Mouse (Mus musculus) urinary bladder, postnatal 14 days (tissue): ENCODE measurements around the gene Ttll11.

Experiments
- DNase-seq: peaks from one replicate; pipeline ENCODE4 v3.0.0; 2021; ENCODE audit warnings: low spot score

Ttll11 gene

GRCm38 (mm10) chr2:35965883-35966513, 13.7 kb downstream of the Ttll11 start:
- no peak for DNase-seq

GRCm38 (mm10) chr2:35963280-35963679, 16.4 kb downstream of the Ttll11 start:
- no peak for DNase-seq

DNA sequence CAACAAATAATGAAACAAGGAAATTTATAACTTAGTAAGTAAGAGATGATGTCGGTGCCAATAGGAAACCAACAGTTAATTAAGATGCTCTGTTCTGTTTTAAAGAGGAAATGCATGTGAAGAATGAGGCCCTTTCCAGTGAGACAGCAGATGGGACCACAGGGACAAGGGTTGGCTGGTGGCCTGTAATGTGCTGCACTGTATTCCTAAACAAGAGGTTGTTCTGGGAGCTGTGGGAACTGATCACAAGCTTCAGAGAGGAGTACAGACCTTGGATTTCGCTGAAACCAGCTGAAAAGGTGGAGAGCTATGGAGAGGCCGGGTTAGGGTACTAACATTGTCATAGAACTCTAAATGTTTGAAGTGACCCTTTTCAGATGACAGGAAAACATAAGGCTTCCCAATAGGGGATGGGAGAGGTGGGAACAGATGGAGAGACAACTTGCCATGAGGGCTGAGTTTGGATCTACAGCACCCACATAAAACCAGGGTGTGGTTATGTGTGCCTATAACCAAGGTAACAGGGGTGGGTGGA, 18.1 kb downstream of the Ttll11 start:
- no peak for DNase-seq

- no peak for DNase-seq
Measured at GRCm38 (mm10) chr2:35957471-35958140, 22.1 kb downstream of the Ttll11 start.

GRCm38 (mm10) chr2:35955211-35955610, 24.5 kb downstream of the Ttll11 start:
- DNase-seq, result no peak

GRCm38 (mm10) chr2:35952187-35952958, 27.3 kb downstream of the Ttll11 start:
- no peak for DNase-seq

DNA sequence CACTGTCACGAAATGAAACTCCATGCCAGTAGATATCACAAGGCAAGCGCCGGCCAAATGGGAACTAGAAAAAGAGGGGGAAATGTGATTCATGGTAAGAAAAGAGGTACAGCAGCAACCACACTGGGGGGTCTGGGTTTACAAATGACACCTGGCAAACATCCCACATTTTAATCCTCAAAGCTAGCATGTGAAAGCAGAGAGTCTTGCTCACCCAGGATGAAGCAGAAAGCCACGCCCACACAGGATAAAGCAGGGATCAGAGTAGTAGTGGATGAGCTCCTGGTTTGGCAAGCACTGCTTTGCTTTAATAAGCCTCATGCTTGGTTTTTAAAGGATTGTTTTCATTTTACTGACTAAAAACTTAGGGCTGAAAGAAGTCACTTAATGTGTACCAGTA, 34.8 kb downstream of the Ttll11 start:
- DNase-seq, result no peak

GRCm38 (mm10) chr2:35942960-35943359, 36.8 kb downstream of the Ttll11 start:
- no peak for DNase-seq

- no peak for DNase-seq
Measured at GRCm38 (mm10) chr2:35935045-35935444, 44.7 kb downstream of the Ttll11 start.

DNA sequence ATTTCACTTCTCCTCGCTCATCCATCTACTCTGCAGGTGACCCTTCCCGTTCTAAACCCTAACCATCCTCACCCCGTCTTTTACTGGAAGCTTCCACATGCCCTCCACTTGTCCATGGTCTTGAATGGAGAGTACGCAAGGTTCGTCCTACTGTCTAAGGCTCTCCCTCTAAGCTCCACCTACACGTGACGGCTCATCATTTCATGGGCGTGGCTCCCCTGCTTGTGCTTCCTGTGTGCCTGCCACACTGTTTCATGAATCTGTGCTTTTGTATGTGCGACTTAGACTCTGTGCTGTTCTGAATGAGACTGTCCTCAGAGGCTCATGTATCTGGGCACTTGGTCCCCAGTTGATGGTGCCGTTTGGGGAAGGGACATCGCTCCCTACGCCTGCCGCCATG, 46.6 kb downstream of the Ttll11 start:
- no peak for DNase-seq

- no peak for DNase-seq
Measured at GRCm38 (mm10) chr2:35931619-35932018, 48.1 kb downstream of the Ttll11 start.

DNA sequence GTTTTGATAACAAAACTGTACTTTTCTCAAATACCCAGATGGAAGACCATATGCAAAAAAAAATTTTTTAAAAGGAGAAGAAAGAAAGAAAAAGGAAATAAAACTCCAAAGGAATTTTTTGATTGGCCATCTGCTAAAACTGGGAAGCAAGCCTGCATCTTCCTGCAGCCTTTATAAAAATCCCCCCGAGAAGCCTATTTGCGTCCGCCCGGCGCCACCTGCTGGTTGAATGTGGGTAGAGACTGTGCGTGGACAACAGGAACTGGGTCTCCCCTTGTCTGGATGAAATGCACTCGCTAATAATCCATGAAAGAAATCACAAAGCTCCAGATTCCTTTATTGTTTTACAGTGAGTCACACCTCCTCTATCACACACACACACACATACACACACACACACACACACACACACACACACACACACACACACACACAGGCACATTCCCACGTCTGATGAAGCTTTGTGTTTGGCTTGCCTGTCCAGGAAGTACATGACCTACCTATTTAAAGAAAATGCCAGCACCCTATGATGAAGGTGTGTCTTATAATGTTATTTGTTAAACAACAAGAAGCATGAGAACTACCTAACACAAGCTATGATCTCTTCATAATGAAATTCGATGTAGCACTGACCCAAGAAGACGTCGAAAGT, 49.1 kb downstream of the Ttll11 start:
- peak; percentile 84 for DNase-seq

GRCm38 (mm10) chr2:35928133-35928532, 51.6 kb downstream of the Ttll11 start:
- DNase-seq, result no peak

- no peak for DNase-seq
Measured at GRCm38 (mm10) chr2:35924947-35925346, 54.8 kb downstream of the Ttll11 start.

DNA sequence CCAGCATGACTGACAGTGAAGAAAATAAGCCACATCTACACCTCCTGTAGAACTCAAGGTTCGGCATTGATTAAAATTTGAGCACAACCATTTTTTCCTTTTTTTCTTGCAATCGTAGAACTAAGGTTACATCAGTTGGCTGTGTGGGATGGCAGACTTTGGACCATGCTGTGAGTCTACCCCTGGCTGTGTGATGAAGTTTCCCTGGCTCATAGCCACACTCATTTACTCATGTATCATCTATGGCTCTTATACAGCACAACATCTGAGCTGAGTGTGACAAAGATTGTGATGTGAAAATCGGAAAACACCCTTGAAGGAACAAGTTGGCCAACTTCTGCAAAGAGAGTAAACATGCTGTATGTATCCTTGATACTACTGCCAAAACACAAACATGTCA, 56.8 kb downstream of the Ttll11 start:
- DNase-seq, result no peak

GRCm38 (mm10) chr2:35912090-35912489, 67.6 kb downstream of the Ttll11 start:
- DNase-seq, result no peak

GRCm38 (mm10) chr2:35911675-35912074, 68.0 kb downstream of the Ttll11 start:
- no peak for DNase-seq

GRCm38 (mm10) chr2:35910740-35911139, 69.0 kb downstream of the Ttll11 start:
- DNase-seq, result no peak

DNA sequence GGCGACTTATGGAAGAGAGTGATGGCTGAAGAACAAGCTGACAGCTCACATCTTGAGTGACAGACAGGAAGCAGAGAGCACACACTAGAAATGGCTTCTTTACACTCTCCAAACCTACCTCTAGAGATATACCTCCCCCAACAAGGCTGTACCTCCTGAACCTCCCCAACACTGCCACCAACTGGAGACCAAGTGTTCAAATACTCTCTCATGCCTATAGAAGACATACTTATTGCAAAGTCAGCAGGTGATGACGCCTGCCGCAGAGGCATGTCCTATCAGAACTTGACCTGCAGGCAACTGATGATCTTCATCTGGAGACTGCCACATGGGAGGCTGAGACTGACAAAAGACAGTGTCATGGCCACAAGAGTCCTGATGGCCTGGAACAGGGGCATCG, 70.4 kb downstream of the Ttll11 start:
- no peak for DNase-seq

DNA sequence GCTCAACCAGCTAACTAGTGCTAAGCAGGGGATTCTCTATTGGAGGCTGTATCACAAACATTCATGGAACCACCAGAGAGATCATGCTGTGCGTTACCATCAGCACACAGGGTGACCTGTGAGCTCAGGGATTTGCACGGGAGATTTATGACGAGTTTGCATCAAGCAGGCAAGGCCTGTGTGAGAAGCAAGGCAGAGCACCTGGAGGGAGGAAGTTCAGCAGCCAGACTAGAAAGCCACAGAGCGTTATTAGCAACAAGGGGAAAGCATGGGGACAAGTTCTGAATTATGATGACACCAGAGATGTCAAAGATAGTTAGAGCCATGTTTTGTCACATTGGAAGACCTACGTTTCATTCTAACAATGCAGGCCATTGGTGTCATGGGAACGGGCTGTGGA, 72.1 kb downstream of the Ttll11 start:
- DNase-seq, result no peak

GRCm38 (mm10) chr2:35906174-35906798, 73.4 kb downstream of the Ttll11 start:
- DNase-seq, result peak; percentile 68

DNA sequence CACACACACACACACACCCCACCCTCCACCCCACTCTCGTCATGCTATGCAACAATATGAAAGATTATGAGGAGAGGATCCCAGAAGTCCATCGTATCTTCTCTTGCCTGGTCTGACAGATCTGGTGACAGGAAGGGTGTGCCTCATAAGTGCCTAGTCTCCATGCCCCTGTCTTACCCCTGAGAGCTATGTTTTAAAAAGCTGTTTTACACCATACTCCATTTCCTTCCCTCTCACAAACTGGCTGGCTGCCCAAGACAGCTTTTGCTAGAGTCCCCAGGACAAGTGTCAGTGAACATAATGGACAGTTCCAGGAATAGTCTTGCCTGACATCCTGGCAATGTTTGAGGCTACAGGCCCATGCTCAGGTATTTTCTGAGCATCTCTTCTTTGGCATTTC, 78.9 kb downstream of the Ttll11 start:
- DNase-seq, result no peak
